13 mouse cellular contexts compared by ENCODE assay signal in the genomic region with DNA sequence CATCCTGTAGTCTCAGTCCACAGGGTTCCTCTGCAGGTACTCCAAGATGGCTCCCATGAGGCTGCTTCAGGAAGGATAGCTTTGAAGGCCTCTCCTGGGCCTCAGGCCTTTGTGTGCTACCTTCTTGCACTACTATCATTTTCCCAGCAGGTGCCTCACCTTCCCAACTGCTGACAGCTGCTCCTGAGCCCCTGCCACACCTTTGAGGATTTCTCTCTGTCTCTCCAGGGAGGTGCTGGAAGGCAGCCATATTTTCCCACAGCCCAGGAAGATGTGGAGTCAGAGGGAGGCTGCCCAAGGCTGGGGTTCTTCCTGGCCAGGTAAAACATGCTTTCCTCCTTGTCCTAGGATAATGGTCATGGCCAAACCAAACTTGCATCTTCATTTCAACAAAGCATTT.
DNase-seq lines count a peak whose midpoint lies in the region; ATAC-seq and TF ChIP-seq lines count a peak whose summit lies in the region.
"Had no signal": no experiment of that assay in that cellular context is flagged by ENCODE, and none has a peak within 500 bp of the region (broad histone marks: within the 10 kb centered on the region; RNA-seq: fewer than 3 reads in every experiment).

No protein-coding gene starts in this region.

- H3K27ac ChIP-seq in forebrain, postnatal 0 days (ENCODE audit: low read depth, low read length) = no peak overlapping the region
- H3K27ac ChIP-seq in forebrain, embryonic 11.5 days (ENCODE audit: low read depth, low read length) = no peak overlapping the region
- H3K27ac ChIP-seq in liver, postnatal 0 days (ENCODE audit: low read depth) = no peak overlapping the region
- no peak overlapping the region for H3K27ac ChIP-seq in liver, embryonic 12.5 days
- H3K27ac ChIP-seq: embryonic facial prominence, embryonic 15.5 days had no signal

- H3K36me3 ChIP-seq in forebrain, postnatal 0 days (ENCODE audit: insufficient read depth) = peaks cover 8% of the 10 kb centered on the region; the same call in 1 of the 2 replicates
- H3K36me3 ChIP-seq in forebrain, embryonic 11.5 days (ENCODE audit: control insufficient read depth, insufficient read depth, low read length) = no peaks in the 10 kb centered on the region
- H3K36me3 ChIP-seq in liver, postnatal 0 days (replicated peaks; ENCODE audit: insufficient read depth, low read length) = no peaks in the 10 kb centered on the region
- H3K36me3 ChIP-seq in liver, embryonic 12.5 days = no peaks in the 10 kb centered on the region
- H3K36me3 ChIP-seq: embryonic facial prominence, embryonic 15.5 days had no signal

- TF ChIP-seq CTCF in forebrain, postnatal 0 days (IDR thresholded peaks at IDR 0.05; ENCODE audit: low read depth) = peak; percentile 33
- peak; percentile 22; the same call in 1 of the 2 replicates for TF ChIP-seq CTCF in liver, postnatal 0 days (IDR thresholded peaks at IDR 0.05; ENCODE audit: low read depth)

- H3K9ac ChIP-seq in forebrain, postnatal 0 days = no peak overlapping the region
- H3K9ac ChIP-seq in forebrain, embryonic 11.5 days (ENCODE audit: low read length) = no peak overlapping the region
- no peak overlapping the region for H3K9ac ChIP-seq in liver, postnatal 0 days (replicated peaks)
- H3K9ac ChIP-seq in liver, embryonic 12.5 days = no peak overlapping the region
- H3K9ac ChIP-seq: embryonic facial prominence, embryonic 15.5 days had no signal

- DNase-seq in forebrain, postnatal 0 days = no peak
- DNase-seq in forebrain, embryonic 11.5 days (ENCODE audit: low spot score) = no peak
- no peak for DNase-seq in liver, postnatal 0 days
- DNase-seq in cerebellum, adult 18-20 months = peak; percentile 70 to 73
- peak; percentile 30 to 58 for DNase-seq in kidney, postnatal 36 days
- no peak for DNase-seq in urinary bladder, postnatal 36 days (ENCODE audit: low spot score in 2 of 2)
- DNase-seq in thymus, postnatal 14 days = no peak
- DNase-seq: adrenal gland, postnatal 25 days; gastrocnemius, postnatal 14 days; thymus, adult 2 months had no signal

- TF ChIP-seq EP300 in liver, postnatal 0 days (IDR thresholded peaks at IDR 0.05; ENCODE audit: low read depth) = no peak

- no peaks in the 10 kb centered on the region for H3K27me3 ChIP-seq in forebrain, postnatal 0 days (ENCODE audit: insufficient read depth, low read length)
- H3K27me3 ChIP-seq in forebrain, embryonic 11.5 days (ENCODE audit: control insufficient read depth, insufficient read depth, low read length) = no peaks in the 10 kb centered on the region
- H3K27me3 ChIP-seq in liver, postnatal 0 days (ENCODE audit: insufficient read depth, low read length) = no peaks in the 10 kb centered on the region
- no peaks in the 10 kb centered on the region for H3K27me3 ChIP-seq in liver, embryonic 12.5 days (replicated peaks)
- H3K27me3 ChIP-seq: embryonic facial prominence, embryonic 15.5 days had no signal

- H3K4me2 ChIP-seq in forebrain, postnatal 0 days (ENCODE audit: low read depth) = no peak overlapping the region
- no peak overlapping the region for H3K4me2 ChIP-seq in forebrain, embryonic 11.5 days (ENCODE audit: low read depth, low read length, severe bottlenecking)
- no peak overlapping the region for H3K4me2 ChIP-seq in liver, postnatal 0 days (ENCODE audit: low read depth, low read length)
- H3K4me2 ChIP-seq in liver, embryonic 12.5 days = no peak overlapping the region
- H3K4me2 ChIP-seq: embryonic facial prominence, embryonic 15.5 days; liver, embryonic 11.5 days had no signal

- no peaks in the 10 kb centered on the region for H3K4me1 ChIP-seq in forebrain, postnatal 0 days (ENCODE audit: insufficient read depth)
- H3K4me1 ChIP-seq in forebrain, embryonic 11.5 days (replicated peaks; ENCODE audit: control insufficient read depth, insufficient read depth, low read length) = no peaks in the 10 kb centered on the region
- no peaks in the 10 kb centered on the region for H3K4me1 ChIP-seq in liver, postnatal 0 days (ENCODE audit: insufficient read depth)
- no peaks in the 10 kb centered on the region for H3K4me1 ChIP-seq in liver, embryonic 12.5 days
- H3K4me1 ChIP-seq: embryonic facial prominence, embryonic 15.5 days had no signal

- ATAC-seq in forebrain, postnatal 0 days = no peak
- ATAC-seq in forebrain, embryonic 11.5 days (replicated peaks; ENCODE audit: low FRiP score) = no peak
- ATAC-seq in liver, postnatal 0 days = no peak
- no peak for ATAC-seq in liver, embryonic 12.5 days

- no peak overlapping the region for H3K4me3 ChIP-seq in forebrain, postnatal 0 days (ENCODE audit: low read depth, low read length)
- no peak overlapping the region for H3K4me3 ChIP-seq in forebrain, embryonic 11.5 days (ENCODE audit: low read depth, low read length)
- no peak overlapping the region for H3K4me3 ChIP-seq in liver, postnatal 0 days (ENCODE audit: low read depth, low read length)
- no peak overlapping the region for H3K4me3 ChIP-seq in liver, embryonic 12.5 days
- H3K4me3 ChIP-seq: embryonic facial prominence, embryonic 15.5 days had no signal

- H3K9me3 ChIP-seq in forebrain, postnatal 0 days (ENCODE audit: low read length) = no peaks in the 10 kb centered on the region
- no peaks in the 10 kb centered on the region for H3K9me3 ChIP-seq in forebrain, embryonic 11.5 days (ENCODE audit: control insufficient read depth, low read length)
- H3K9me3 ChIP-seq in liver, postnatal 0 days (ENCODE audit: low read length) = no peaks in the 10 kb centered on the region
- no peaks in the 10 kb centered on the region for H3K9me3 ChIP-seq in liver, embryonic 12.5 days (replicated peaks)
- H3K9me3 ChIP-seq: embryonic facial prominence, embryonic 15.5 days had no signal

Comparison
In these comparisons a context has a peak if more than half of its experiments do, and no peak if none do; other contexts are left out.
1. DNase-seq: peak in cerebellum, adult 18-20 months (2 of 2) and kidney, postnatal 36 days (2 of 2); none in forebrain, postnatal 0 days (single experiment), forebrain, embryonic 11.5 days (single experiment), liver, postnatal 0 days (single experiment), urinary bladder, postnatal 36 days (0 of 2) and thymus, postnatal 14 days (single experiment).